ENCODE assay signal across 8 mouse cellular contexts in the genomic region with DNA sequence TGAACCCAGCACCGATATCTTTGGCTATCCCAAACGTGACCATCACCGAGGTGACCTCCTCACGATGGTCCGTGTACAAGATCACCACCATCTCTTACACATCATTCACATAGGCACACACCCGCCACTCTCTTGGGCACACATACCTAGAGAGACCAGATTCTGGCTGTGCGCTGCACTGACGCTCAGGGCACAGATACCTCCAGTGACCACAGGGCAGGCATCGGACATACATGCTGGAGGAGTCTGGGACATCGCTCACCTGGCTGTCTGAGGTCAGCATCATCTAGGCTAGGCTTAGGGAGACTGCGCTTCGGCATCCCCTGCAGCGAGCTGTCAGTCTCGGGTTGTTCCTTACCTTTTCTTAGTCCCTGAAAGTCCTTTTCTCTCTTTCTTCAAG. TPM values are rescaled to one million over a fixed set of nuclear protein-coding genes. Genes with fewer than 3 reads are reported as not detected.
DNase-seq lines count a peak whose midpoint lies in the region; ATAC-seq and TF ChIP-seq lines count a peak whose summit lies in the region.

No protein-coding gene starts in this region.

- ATAC-seq in embryonic facial prominence, embryonic 11.5 days (replicated peaks; ENCODE audit: insufficient number of reproducible peaks, low FRiP score, low TSS enrichment, low read depth), result peak; percentile 29; the same call in 1 of the 2 replicates
- peak; percentile 13 for ATAC-seq in hindbrain, embryonic 15.5 days (ENCODE audit: low FRiP score, low read depth)
- ATAC-seq in neural tube, embryonic 11.5 days (ENCODE audit: insufficient read depth, low FRiP score, low TSS enrichment), result peak; percentile 1; the same call in 1 of the 2 replicates
- no peak for ATAC-seq in granulocyte monocyte progenitor cell, adult 5-6 weeks (replicated peaks; ENCODE audit: poor library complexity, severe bottlenecking)

- 13% methylated on average over 14 of the region's 14 CpGs for WGBS in kidney, adult 2 months
- WGBS in embryonic facial prominence, embryonic 11.5 days, result 10% methylated on average over 14 of the region's 14 CpGs
- 9% methylated on average over 14 of the region's 14 CpGs for WGBS in hindbrain, embryonic 15.5 days
- WGBS in neural tube, embryonic 11.5 days, result 8% methylated on average over 14 of the region's 14 CpGs

- H3K36me3 ChIP-seq in kidney, adult 2 months (ENCODE audit: control insufficient read depth, insufficient read depth, low read length), result no peaks in the 10 kb centered on the region
- no peaks in the 10 kb centered on the region for H3K36me3 ChIP-seq in embryonic facial prominence, embryonic 11.5 days (replicated peaks; ENCODE audit: control insufficient read depth, insufficient read depth, low read depth, low read length)
- H3K36me3 ChIP-seq in hindbrain, embryonic 15.5 days, result no peaks in the 10 kb centered on the region
- H3K36me3 ChIP-seq in neural tube, embryonic 11.5 days (ENCODE audit: control insufficient read depth, insufficient read depth, low read length), result no peaks in the 10 kb centered on the region

- H3K4me2 ChIP-seq in embryonic facial prominence, embryonic 11.5 days (ENCODE audit: low read depth, low read length), result peak overlapping the region; percentile 89; the same call in 1 of the 2 replicates
- H3K4me2 ChIP-seq in hindbrain, embryonic 15.5 days, result peak overlapping the region; percentile 64
- H3K4me2 ChIP-seq in neural tube, embryonic 11.5 days (ENCODE audit: low read depth), result peak overlapping the region; percentile 73

- H3K4me1 ChIP-seq in kidney, adult 2 months (ENCODE audit: control insufficient read depth, insufficient read depth, low read length), result no peaks in the 10 kb centered on the region
- peaks cover 3% of the 10 kb centered on the region; the same call in 1 of the 2 replicates for H3K4me1 ChIP-seq in embryonic facial prominence, embryonic 11.5 days (ENCODE audit: control insufficient read depth, insufficient read depth, low read length)
- peaks cover 51% of the 10 kb centered on the region for H3K4me1 ChIP-seq in hindbrain, embryonic 15.5 days (replicated peaks)
- H3K4me1 ChIP-seq in neural tube, embryonic 11.5 days (ENCODE audit: control insufficient read depth, insufficient read depth, low read length), result peaks cover 31% of the 10 kb centered on the region

- TF ChIP-seq POLR2A in kidney, adult 2 months (IDR thresholded peaks at IDR 0.05; ENCODE audit: low read depth, low read length), result no peak

- peak; percentile 13 for DNase-seq in kidney, postnatal 10 days
- no peak for DNase-seq in kidney, adult 2 months
- DNase-seq in embryonic facial prominence, embryonic 11.5 days (ENCODE audit: low spot score), result no peak
- no peak for DNase-seq in neural tube, embryonic 11.5 days (ENCODE audit: low spot score)
- DNase-seq in urinary bladder, postnatal 14 days (ENCODE audit: low spot score), result no peak
- DNase-seq in ovary, postnatal 36 days (ENCODE audit: low spot score), result no peak

- peak overlapping the region; percentile 10; the same call in 1 of the 2 replicates for H3K9ac ChIP-seq in embryonic facial prominence, embryonic 11.5 days (replicated peaks; ENCODE audit: low read length)
- peak overlapping the region; percentile 50; the same call in 1 of the 2 replicates for H3K9ac ChIP-seq in hindbrain, embryonic 15.5 days
- H3K9ac ChIP-seq in neural tube, embryonic 11.5 days (ENCODE audit: low read length), result no peak overlapping the region; the same call in 1 of the 2 replicates

- H3K27ac ChIP-seq in kidney, adult 2 months (ENCODE audit: insufficient read depth, low read depth, low read length), result no peak overlapping the region
- H3K27ac ChIP-seq in embryonic facial prominence, embryonic 11.5 days (replicated peaks; ENCODE audit: low read depth, low read length), result no peak overlapping the region
- no peak overlapping the region for H3K27ac ChIP-seq in hindbrain, embryonic 15.5 days (replicated peaks)
- H3K27ac ChIP-seq in neural tube, embryonic 11.5 days (ENCODE audit: low read depth, low read length), result no peak overlapping the region

- no peak for TF ChIP-seq CTCF in kidney, adult 2 months (conservative IDR thresholded peaks at IDR 0.05; ENCODE audit: insufficient read depth, insufficient read length, low read depth, low read length)

- H3K4me3 ChIP-seq in kidney, adult 2 months (ENCODE audit: insufficient read depth, low read depth, low read length), result no peak overlapping the region
- H3K4me3 ChIP-seq in embryonic facial prominence, embryonic 11.5 days (ENCODE audit: low read depth, low read length), result no peak overlapping the region
- peak overlapping the region; percentile 43 for H3K4me3 ChIP-seq in hindbrain, embryonic 15.5 days
- peak overlapping the region; percentile 67; the same call in 1 of the 2 replicates for H3K4me3 ChIP-seq in neural tube, embryonic 11.5 days (ENCODE audit: low read depth, low read length)

- no peaks in the 10 kb centered on the region for H3K27me3 ChIP-seq in kidney, adult 2 months (replicated peaks; ENCODE audit: control insufficient read depth, insufficient read depth, low read length)
- no peaks in the 10 kb centered on the region for H3K27me3 ChIP-seq in embryonic facial prominence, embryonic 11.5 days (ENCODE audit: control insufficient read depth, insufficient read depth, low read length)
- no peaks in the 10 kb centered on the region for H3K27me3 ChIP-seq in hindbrain, embryonic 15.5 days
- H3K27me3 ChIP-seq in neural tube, embryonic 11.5 days (ENCODE audit: control insufficient read depth, insufficient read depth, low read length), result no peaks in the 10 kb centered on the region

- no peaks in the 10 kb centered on the region for H3K9me3 ChIP-seq in embryonic facial prominence, embryonic 11.5 days (replicated peaks; ENCODE audit: control insufficient read depth, low read length)
- H3K9me3 ChIP-seq in hindbrain, embryonic 15.5 days, result no peaks in the 10 kb centered on the region
- no peaks in the 10 kb centered on the region for H3K9me3 ChIP-seq in neural tube, embryonic 11.5 days (ENCODE audit: control insufficient read depth, low read length)

RNA-seq across cellular contexts. Expression of a gene that starts 0.7 kb away (rescaled TPM):
- polyA plus RNA-seq in kidney, adult 2 months (2012; rRNA removed), result 18.9 and 22.6 TPM in 2 replicates
- 12.3 and 13.2 TPM in 2 replicates for polyA plus RNA-seq in embryonic facial prominence, embryonic 11.5 days (2014; fragmentation: Nextera tagmentation; extraction: Ambion mirVana)
- polyA plus RNA-seq in hindbrain, embryonic 15.5 days (2015; fragmentation: Nextera tagmentation; extraction: Ambion mirVana), result 5.2 and 5.9 TPM in 2 replicates
- 17.8 and 19.6 TPM in 2 replicates for polyA plus RNA-seq in neural tube, embryonic 11.5 days (2014; fragmentation: Nextera tagmentation; extraction: Ambion mirVana)
- total RNA-seq in granulocyte monocyte progenitor cell, adult 5-6 weeks (2014; fragmentation: Nextera tagmentation), result 0.15 TPM in 1 of 2 replicates, not detected in the other
- not detected in 2 replicates for total RNA-seq in granulocyte monocyte progenitor cell, adult 5-6 weeks (2017)

Comparison
In these comparisons a context has a peak if more than half of its experiments do, and no peak if none do; other contexts are left out.
1. H3K4me3 ChIP-seq: peak in hindbrain, embryonic 15.5 days (single experiment) and neural tube, embryonic 11.5 days (single experiment); none in kidney, adult 2 months (single experiment) and embryonic facial prominence, embryonic 11.5 days (single experiment).
2. Peak in every context shown above with its lines, with median percentiles within 50 percentile points of each other: H3K4me2 ChIP-seq.